Mouse (Mus musculus): ENCODE results near the gene Pknox2.
A peak's percentile ranks its signal among the peaks of the same experiment; 100 is the strongest.

Gene Pknox2

DNA sequence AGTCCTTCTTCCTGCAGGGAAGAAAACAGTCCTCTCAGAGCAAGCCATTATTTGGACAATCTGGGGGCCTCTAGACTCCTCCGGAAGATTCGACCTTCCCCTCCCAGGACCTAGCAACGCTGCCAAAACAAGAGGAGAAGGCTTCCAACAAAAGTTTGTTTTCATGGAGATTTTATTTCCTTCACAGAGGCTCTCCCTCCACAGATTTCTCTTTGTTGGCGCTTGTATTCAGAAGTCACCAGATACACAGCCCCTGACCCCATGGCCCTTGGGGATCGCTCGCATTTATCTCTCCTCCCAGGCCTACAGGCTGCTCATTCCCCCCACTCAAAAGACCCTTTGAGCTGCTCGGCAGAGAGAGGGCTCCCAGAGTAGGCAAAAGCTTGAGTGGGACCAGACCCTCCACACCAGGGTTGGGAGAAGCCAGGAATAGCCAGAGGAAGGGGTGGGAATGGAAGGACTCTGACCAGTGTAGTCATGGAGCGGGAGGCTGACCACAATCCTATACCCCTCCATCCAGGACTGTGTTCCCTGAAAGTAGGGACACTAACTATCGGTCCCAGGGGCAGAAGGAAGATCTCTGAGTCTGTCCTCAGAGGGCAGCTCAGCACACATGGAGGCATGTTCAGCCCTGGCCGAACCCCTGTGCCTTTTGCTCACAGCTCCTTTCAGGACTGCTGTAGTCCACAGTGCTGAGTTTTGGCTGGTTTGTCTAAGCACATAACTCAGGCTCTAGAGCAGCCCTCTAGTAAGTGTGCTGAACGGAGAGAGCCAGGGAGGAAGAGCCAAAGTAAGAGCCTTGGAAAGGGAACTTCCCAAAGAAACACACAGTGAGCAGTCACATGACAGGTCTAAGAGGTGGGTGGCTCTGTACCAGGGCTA is 45.9 kb downstream of the Pknox2 start:
- peak; percentile 53 to 59 for DNase-seq (ENCODE audit: low spot score in 2 of 2)

DNA sequence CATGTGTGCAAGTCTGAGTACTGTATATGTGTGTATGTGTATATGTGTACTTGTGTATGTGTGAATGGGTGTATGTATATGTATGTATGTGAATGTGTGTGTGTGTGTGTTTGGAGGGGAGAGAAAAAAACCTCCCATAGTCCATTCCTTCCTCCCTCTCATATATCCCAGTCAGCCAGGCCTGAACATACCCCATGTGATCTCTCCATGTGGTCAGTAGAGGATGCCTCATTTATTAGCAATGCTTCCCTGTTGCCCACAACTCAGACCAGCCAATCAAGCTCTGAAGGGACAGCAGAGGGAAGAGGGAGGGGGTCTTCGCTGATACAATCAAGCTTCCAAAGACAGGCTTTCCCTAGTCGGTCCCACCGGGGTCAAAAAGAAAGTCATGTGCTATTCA is 47.6 kb downstream of the Pknox2 start:
- DNase-seq (ENCODE audit: low spot score in 2 of 2), result no peak

- DNase-seq (ENCODE audit: low spot score in 2 of 2), result no peak
These were observed 48.6 kb downstream of the Pknox2 start for GRCm38 (mm10) chr9:37098600-37098999.

DNA sequence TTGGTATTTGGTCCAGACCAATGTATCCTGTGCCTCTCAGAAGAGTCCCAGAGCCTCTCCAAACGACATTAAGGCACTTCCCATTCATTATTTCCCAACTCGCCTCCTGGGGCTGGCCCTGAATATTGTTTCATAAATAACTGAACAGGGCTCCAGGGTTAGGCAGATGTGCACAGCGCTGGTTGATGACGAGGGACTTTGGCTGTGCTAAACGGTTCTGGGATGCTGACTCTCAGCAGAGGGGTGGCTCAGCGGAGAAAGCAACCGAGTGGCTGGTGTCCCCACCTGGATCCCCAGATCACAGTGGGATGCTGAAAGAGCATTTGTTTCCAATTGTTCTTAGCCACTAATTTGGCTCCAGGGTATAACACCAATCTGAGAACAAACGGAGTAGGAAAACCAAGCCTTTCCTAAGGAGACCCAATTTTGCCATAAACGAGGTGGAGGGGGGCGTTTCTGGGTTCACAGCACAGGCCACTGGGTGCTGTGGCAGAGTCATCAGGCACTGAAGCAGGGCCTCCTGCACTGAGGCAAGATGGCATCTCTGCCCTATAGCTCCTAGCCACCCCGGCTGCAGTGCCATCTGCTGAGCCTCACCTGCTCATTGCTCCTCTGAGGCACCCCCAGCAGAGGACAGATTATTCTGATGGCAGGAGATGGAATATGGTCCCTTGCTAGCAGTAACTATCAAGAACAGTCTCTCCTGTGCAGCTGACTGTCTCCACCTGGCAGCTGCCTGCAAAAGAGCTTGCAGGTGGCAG is 52.8 kb downstream of the Pknox2 start:
- peak; percentile 26 to 38 for DNase-seq (ENCODE audit: low spot score in 2 of 2)

GRCm38 (mm10) chr9:37093086-37093485 is 54.1 kb downstream of the Pknox2 start:
- no peak for DNase-seq (ENCODE audit: low spot score in 2 of 2)

- DNase-seq (ENCODE audit: low spot score in 2 of 2), result no peak
These were observed 57.1 kb downstream of the Pknox2 start for GRCm38 (mm10) chr9:37089894-37090652.

GRCm38 (mm10) chr9:37085370-37085769 is 61.8 kb downstream of the Pknox2 start:
- peak; percentile 62 to 72 for DNase-seq (ENCODE audit: low spot score in 2 of 2)

DNA sequence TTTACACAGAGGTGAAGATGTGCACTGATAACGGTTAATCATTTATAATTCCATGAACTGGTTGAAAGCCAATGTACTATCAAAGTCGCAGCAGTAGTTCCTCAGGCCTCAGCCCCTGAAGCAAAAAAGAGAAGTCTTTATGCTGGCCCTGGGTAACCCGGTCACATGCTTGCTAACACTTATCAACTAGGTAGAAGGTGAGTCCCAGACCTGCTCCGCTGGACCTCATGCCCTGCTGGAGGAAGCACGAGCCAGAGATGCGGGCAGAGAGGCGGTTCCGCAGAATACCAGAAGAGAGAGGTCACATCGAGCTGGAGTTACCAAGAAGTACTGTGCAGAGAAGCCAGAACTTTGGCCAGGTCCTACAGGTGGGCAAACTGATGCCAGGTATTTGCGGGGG is 65.0 kb downstream of the Pknox2 start:
- DNase-seq (ENCODE audit: low spot score in 2 of 2), result no peak

- DNase-seq (ENCODE audit: low spot score in 2 of 2), result no peak
These were observed 66.9 kb downstream of the Pknox2 start for GRCm38 (mm10) chr9:37080309-37080708.

- no peak for DNase-seq (ENCODE audit: low spot score in 2 of 2)
These were observed 70.2 kb downstream of the Pknox2 start for GRCm38 (mm10) chr9:37077063-37077418.

DNA sequence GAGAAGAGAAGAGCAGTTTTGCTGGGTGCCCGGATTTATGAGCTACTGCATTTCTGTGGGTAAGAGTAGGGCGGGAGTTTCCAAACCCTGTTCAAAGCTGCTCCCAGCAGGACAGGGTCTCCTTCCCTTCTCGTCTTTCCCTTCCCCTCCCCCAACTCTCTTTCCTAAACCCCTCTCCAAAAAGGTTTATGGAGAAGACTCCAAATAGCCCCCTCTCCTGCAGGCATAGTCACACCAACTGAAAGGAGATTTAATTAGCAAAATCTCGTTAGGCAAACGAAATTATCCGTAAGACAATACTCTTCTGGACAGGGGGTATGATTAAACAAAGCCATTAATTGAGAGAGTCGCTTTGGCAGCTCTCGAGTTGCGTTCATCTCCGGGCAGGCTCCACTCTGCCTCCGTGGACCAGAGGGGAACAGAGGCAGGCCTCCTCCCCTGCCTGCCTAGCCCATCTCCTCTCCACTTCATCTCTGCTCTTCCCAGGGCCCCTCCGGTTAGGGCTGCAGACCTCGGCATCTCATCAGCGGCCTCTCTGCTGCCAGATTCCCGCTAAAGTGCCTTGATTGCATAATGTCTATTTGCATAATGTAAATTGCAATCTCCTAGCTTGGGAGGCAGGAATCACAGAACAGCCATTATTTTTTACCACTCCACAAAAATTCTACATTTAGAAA is 70.7 kb downstream of the Pknox2 start:
- no peak for DNase-seq (ENCODE audit: low spot score in 2 of 2)

DNA sequence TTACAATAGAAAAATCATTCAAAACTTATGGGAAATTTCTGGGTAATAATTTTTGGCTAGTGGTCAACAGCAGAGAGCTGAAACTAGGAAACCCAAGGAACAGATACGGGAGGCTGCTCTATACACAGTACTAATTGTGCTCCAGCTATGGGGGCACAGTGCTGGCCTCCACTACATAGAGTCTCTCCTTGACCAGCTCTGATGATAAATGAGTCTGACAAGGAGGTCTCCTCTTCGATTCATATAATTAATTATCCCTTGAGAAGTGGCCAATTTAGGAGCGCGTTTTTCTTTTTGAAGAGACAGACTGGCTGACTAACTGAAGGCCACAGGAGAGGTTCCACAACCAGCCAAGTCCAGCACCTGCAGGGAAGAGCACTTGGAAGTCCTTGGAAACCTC is 71.3 kb downstream of the Pknox2 start:
- no peak for DNase-seq (ENCODE audit: low spot score in 2 of 2)

DNA sequence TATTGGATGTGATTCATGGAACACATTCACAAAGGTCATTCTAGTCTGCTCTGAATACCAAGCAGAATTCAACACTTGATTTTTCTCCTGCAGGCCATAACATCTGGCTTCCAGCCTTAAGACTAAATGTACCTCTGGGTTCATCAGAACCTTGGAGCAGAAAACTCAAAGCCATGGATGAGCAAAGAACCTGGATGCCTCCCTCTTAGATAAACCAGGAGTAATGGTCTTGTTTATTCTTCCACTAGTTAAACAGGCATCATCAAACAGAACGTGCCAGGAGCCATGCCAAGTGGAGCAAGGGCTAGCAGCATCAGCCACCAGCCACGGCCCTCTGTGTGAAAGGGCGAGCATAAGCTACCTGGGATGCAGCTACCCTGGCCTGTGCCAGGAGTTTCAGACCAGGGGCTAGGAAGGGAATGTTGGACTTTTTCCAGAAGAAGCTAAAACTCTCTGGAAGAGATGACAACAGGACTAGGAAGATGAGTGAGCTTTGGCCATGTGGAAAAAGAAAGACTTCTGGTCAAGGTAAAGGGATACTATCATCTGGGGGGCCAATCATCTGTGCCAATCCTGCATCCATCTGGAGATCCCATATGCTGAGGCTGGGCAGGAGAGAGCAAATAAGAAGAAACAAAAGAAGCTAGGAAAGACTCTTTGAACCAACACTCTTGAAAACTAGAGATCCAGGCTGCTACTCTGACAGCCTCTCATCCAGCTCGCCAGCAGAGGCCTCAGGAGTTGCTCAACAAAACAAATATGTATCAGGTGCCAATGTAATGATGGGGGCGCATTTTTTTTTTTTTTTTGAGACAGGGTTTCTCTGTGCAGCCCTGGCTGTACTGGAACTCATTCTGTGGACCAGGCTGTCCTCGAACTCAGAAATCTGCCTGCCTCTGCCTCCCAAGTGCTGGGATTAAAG is 77.6 kb downstream of the Pknox2 start:
- DNase-seq (ENCODE audit: low spot score in 2 of 2), result no peak

DNA sequence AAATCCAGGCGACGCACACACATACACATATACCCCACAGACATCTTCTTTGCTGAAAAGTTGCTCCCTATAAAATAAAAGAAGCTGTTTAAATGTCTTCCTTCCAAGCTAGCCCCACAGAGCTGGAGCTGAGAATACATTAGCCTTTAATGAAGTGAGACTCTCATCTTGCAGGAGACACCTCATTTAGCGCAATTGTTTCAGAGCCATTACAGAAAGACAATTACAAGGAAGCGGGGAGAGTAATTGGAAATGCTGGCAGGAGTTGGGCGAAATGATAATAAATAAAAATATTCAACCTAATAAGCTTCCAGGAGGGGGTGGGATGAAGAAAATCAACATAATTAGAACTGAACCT is 79.8 kb downstream of the Pknox2 start:
- no peak for DNase-seq (ENCODE audit: low spot score in 2 of 2)

DNA sequence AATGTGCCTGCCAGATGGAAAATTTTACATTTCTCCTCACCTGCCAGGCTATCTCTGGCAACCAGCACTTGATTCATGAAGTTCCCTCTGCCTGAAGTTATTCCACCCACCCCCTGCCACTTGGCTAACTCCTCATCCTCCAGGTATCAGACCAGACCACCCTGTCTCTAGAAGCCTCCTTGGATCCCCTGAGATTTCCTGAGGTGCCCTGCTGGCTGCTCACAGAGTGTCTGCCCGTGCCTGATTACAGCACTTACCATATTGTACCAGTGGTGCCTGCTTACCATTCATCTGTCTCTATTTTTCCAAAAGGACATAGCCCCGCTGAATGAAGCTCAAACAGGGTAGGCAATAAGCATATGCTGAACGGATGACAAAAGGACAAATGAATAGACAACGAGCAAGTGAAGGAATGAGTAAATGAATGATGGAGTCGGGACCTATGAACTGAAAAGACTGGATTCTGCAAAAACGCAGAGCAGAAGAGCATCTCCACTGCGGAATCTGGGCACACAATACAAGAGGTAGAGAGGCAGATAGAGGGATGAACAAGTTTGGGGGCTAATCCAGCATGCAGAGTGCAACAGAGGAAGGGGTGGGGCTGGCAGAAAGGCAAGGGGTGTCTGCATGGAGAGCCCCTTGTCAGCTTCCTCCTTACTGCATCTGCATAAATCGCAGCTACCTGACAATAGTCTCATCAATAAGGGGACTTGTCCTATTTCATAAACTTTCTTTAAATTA is 80.3 kb downstream of the Pknox2 start:
- DNase-seq (ENCODE audit: low spot score in 2 of 2), result no peak

- DNase-seq (ENCODE audit: low spot score in 2 of 2), result no peak
These were observed 85.6 kb downstream of the Pknox2 start for GRCm38 (mm10) chr9:37061627-37062026.

- peak; percentile 46 to 60 for DNase-seq (ENCODE audit: low spot score in 2 of 2)
These were observed 92.5 kb downstream of the Pknox2 start for GRCm38 (mm10) chr9:37054703-37055102.

DNA sequence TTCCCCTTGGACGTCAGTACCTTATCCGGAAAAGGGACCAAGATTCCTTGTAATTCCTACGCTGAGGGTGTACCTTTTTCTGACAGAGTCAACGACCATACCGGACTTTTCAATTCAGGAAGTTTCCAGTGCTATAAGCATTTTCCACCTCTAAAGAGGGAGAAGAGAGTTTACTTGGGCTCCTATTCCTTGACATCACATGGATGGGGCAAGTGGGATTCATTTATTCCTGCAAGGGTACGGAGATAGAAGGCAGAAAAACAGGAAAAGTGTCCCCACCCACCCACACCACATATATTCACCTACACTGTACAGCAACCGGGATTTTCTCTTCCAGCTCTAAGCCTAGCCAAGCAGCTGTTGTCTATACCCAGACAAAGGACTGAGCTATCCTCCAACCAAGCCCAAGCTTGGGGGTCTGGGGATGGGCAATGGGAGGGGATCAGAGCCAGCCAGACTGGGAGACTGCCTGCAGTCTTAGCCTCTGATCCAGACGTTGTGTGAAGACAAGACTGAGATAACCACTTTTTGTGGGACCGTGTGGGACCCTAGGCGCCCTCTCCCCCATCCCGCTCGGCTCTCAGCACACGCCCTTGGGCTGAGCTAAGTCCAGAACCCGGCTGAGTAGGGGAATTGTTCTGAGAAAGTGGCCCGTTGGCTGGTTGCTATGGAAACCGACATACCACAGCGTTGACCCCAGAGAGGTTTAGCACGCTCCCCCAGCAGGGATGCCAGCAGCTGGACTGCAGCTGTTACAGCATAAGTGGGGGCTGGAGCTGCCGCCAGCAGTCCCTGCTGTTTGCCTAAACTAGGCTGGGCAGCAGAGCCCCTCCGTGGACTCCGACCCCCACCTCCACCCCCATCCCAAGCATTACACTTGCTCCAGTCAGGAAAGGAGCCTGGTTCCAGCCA is 93.3 kb downstream of the Pknox2 start:
- peak; percentile 78 for DNase-seq (ENCODE audit: low spot score in 2 of 2)

DNA sequence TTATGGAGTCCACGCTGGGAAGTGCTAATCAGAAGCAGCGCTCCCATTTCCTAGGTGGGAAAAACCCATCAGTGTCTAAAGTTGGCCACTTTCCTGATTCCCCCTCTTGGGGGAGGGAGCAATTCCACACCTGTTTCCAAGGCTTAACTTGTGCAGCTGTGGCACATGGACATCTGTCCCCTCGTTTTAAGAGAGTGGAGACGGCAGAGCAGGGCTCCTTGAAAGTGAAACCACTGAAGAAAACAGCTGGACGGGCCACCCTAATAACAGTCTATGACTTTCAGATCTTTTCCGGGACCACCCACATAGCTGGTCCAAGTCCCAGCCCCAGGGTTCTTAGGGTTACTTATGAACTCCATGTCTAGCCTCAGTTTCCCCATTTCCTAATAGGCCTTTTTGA is 94.2 kb downstream of the Pknox2 start:
- peak; percentile 58 to 70 for DNase-seq (ENCODE audit: low spot score in 2 of 2)
